Comparison of ENCODE assay signal across 1 mouse cellular context in the genomic region with DNA sequence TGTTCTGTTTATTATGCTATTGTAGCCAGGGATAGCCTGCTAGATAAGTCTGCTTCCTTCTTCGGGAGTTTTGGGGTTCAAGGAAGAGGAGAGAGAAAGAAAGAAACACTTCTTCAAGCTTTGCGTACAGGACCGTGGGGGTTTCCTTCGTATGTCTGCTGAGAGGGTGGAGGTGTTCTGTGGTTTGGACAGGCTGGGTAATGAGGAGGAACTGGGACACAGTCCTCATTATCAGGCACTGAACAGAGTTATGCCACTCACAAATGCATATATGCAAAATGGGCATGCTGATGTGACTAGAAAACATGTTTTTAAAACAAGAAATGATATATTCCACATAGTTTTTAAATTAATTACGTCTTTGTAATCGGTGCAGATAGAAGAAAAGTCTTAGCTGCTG.
TF ChIP-seq lines count a peak whose summit lies in the region.

No protein-coding gene starts in this region.

TF ChIP-seq in CH12.LX, 34 proteins besides CTCF, POLR2A, EP300 and RAD21 (continued from another document):
- TF ChIP-seq IRF4 (IDR thresholded peaks at IDR 0.05; ENCODE audit: low read depth, low read length) (peak; percentile 83), RCOR1 (conservative IDR thresholded peaks at IDR 0.05; ENCODE audit: low read depth, low read length) (no peak), CHD2 (IDR thresholded peaks at IDR 0.05; ENCODE audit: low read length) (no peak; the same call in 1 of the 2 replicates), CHD1 (IDR thresholded peaks at IDR 0.05; ENCODE audit: low read depth, low read length) (no peak), JUND (conservative IDR thresholded peaks at IDR 0.05; ENCODE audit: low read depth, low read length) (no peak), GABPA (IDR thresholded peaks at IDR 0.05; ENCODE audit: insufficient replicate concordance, low read depth, low read length) (no peak), HCFC1 (IDR thresholded peaks at IDR 0.05; ENCODE audit: low read depth, low read length) (no peak), MAX (IDR thresholded peaks at IDR 0.05; ENCODE audit: low read length) (no peak), ZKSCAN1 (IDR thresholded peaks at IDR 0.05; ENCODE audit: borderline replicate concordance, low read depth, low read length) (no peak), USF2 (conservative IDR thresholded peaks at IDR 0.05; ENCODE audit: low read depth, low read length) (no peak), TBP (conservative IDR thresholded peaks at IDR 0.05; ENCODE audit: low read depth, low read length) (no peak)
TF ChIP-seq in CH12.LX: peak in this region for 6.
